Mouse (Mus musculus) testis, adult 2 months (tissue): ENCODE data around the gene Fhad1.

Experiments used
- CTCF ChIP-seq: fragments of 200-500 bp; IDR thresholded peaks from 2 replicates; pipeline ENCODE4 v1.5.1; 2012; ENCODE audit warnings: low read depth, mild to moderate bottlenecking, inconsistent platforms, low read length, moderate library complexity; ENCODE audit not compliant: control insufficient read depth, insufficient read depth, insufficient replicate concordance
- POLR2A ChIP-seq: fragments of 200-500 bp; IDR thresholded peaks from 2 replicates; pipeline ENCODE4 v1.6.1; 2012; ENCODE audit warnings: low read depth, mild to moderate bottlenecking, inconsistent platforms, low read length, moderate library complexity; ENCODE audit not compliant: control insufficient read depth

- TF ChIP-seq CTCF (no peak), POLR2A (no peak)
Observed at GRCm38 (mm10) chr4:142061485-142062240, 46.8 kb upstream of the Fhad1 start.
